Mouse (Mus musculus) activated CD4-positive, CD25-positive, alpha-beta regulatory T cell, adult 4 months (primary cell): Measurements from ENCODE around the gene Spryd7. TPM values are rescaled to one million over a fixed set of nuclear protein-coding genes. Genes with fewer than 3 reads are reported as not detected.
"Not testable (repeated sequence)": the region's sequence is repeated elsewhere in the genome, so short reads cannot be mapped to it uniquely, and the experiment has no call there.

Experiments
- ATAC-seq: one replicate; pipeline ENCODE4 v1.8.0; 2017
- polyA plus RNA-seq, 2 experiments: library from polyadenylated mRNA; unstranded; fragments of 100-300 nt; shearing (Covaris generic); gene quantifications; one replicate each; pipeline ENCODE4 v1.2.1; 2017

The Spryd7 gene
- polyA plus RNA-seq: 1 to 10 TPM; 7.1 to 8.5 TPM

DNA sequence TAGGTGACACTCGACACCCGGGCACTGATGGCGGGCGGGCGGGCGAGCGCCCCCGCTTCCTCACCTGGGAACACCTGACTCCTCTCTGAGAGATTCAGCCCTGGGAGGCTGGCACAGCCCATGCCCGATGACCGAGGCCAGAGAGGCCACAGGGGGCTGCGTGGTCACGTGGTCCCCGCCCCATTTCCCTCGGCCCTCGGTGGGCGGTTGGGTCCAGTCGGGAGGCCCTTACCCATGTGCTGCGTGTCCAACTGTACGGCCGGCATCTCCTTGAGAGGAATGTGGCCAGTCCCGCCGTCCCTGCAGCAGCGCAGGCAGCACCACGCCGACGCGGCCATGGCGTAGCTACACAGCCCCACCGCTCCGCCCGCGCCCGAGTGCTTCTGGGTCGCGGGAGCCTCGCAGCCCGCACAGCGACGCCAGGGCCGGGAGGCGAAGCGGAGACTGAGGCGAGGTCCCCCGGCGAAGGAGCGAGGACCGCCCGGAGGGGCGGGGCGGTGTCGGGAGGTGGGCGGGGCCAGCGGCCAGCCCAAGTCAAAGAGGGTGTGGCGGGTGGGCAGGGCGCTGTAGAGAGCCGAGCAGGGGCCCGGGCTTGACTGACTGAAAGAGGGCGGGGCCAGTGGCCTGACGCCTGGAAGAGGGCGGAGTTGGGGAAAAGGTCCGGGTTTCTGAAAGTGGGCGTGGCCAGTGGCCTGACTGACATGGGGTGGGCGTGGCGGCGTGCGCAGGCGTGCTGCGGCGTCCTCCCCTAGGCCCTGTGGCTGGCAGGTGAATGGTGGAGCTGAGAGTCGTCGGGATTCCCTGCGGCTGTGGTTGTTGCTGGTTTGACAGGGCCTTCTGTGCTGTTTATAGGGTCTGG is at the start of gene Spryd7:
Gene Spryd7 (minus strand): TSS at position 598 of the 859 bp plus-strand sequence.
- peak; percentile 90 for ATAC-seq

- ATAC-seq: not testable (repeated sequence)
These were observed 49.4 kb upstream of the Spryd7 start for GRCm38 (mm10) chr14:61606088-61606487.

DNA sequence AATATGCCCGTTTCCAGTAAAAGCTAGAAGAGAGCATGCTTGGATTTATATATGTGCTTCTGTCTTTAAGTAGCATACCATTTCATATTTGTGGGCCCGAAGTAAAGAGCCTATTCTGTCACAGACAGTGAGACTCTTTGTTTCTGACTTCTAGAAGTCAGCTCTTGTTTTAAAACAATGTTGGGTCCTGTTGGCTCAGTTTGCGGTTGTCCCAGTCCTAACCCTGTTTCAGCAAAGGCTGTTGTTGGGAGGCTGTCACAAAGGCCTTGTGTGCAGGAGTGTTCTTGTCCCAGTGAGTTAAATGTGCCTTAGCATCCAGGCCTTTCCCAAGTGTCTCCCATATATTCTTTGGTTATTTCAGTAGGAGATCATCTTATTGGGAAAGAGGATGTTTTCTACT is 47.4 kb upstream of the Spryd7 start:
- ATAC-seq: no peak

DNA sequence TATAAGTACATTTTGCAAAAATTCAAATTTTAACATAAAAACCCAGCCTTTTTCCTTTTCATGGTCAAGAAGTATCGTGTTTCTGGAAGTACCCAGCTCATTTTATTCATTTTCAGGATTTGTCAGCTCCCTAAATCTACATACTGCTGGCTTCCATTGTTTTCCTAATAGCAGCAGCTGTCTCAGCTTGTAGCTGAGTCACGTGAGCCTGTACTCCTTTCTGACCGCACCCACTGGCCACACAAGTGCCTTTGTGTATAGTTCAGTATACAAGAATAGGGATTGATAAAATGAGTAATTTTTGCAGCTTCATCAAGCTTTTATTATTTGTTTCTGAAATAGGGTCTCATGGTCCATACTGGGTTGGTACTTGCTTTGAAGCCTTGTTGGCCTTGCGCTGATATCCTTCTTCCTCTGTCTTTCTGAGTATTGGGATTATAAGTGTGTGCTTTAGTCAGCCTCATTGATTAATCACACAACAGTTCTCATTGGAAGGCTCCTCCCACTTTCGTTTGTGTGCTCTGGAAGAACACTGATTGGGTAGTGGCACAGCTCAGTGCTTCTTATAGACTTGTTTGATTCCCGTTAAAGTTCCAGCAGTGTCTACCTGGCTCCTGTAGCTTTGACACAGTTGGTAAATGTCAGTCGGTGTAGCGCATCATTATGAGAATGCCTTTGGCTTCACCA is 46.5 kb upstream of the Spryd7 start:
- no peak for ATAC-seq

DNA sequence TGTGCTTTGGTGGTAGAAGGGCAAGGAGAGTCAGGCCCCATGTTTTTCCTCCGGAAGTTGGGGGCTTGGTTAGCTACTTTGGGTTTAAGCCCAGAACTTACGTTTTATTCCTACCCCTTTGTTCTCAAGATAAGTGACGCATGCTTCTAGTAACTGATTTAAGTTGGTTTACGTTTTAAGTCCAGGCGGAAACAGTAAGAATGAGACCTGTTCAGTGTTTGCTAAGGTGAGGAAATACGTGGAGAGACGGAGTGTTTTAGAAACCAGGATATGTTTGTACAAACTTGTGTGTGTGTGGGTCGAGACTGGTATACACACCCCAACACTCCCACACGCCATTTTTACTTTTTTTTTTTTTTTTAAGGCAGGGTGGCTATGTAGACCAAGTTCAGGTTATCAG is 44.7 kb upstream of the Spryd7 start:
- ATAC-seq: no peak

DNA sequence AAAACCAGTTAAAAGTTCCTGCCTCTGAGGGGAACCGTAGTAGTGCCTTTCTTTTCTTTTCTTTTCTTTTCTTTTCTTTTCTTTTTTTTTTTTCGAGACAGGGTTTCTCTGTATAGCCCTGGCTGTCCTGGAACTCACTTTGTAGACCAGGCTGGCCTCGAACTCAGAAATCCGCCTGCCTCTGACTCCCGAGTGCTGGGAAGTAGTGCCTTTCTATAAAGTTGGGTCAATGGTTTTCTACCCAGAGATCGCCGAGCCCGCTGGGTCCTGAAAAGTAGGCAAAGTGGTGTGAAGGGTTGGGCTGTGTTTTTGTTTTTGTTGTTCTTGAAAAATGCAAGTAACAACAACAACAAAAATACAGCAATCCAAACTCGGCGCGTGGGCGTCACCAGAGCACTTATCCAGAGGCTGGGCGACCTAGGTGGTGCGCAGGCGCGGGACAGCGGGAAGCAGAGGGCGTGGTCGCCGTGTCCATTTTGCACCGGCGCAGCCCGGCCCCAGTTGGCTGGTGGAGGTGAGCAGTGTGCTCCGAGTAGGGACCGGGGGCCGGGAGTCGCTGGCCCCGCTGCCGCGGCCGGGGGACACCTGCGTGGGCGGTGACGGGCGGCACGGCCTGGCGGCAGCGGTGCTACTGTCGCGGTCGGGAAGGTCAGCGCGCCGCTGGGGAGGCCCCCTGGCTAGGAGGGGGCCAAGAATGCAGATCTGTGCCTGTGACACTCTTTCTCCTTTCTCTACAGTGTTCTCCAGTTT is 42.5 kb upstream of the Spryd7 start:
- peak; percentile 93 for ATAC-seq

GRCm38 (mm10) chr14:61597968-61598367 is 41.3 kb upstream of the Spryd7 start, which contains the start of gene Trim13:
Gene Trim13, plus strand, starts transcription at chr14:61598247.
- no peak for ATAC-seq

DNA sequence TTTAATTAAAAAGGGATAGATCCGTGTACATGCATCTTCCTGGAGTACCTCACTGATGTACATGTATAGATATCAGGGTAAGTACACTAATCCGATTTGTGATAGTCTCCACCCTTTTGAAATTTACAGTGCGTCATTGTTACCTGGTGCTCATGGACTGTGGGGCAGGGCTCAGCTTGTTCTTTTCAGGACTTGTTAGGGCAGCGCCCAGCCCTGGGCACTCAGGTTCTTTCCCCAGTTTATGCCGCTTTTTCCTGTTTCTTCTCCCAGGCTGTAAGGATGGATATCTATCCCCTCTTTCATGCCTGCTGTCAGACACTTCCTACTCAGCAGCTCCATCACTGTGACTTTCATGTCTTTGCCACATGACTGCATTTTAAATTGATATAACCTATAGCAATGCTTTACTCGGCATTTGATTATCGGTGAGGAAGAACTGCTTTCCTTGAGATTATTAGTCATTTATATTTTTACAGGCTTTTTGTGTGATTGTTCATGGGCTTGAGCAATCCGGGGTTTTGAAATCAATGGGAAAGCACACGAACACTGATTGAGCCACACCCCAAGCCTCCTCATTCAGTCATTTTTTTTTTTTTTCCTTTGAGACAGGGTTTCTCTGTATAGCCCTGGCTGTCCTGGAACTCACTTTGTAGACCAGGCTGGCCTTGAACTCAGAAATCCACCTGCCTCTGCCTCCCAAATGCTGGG is 40.2 kb upstream of the Spryd7 start:
- no peak for ATAC-seq

DNA sequence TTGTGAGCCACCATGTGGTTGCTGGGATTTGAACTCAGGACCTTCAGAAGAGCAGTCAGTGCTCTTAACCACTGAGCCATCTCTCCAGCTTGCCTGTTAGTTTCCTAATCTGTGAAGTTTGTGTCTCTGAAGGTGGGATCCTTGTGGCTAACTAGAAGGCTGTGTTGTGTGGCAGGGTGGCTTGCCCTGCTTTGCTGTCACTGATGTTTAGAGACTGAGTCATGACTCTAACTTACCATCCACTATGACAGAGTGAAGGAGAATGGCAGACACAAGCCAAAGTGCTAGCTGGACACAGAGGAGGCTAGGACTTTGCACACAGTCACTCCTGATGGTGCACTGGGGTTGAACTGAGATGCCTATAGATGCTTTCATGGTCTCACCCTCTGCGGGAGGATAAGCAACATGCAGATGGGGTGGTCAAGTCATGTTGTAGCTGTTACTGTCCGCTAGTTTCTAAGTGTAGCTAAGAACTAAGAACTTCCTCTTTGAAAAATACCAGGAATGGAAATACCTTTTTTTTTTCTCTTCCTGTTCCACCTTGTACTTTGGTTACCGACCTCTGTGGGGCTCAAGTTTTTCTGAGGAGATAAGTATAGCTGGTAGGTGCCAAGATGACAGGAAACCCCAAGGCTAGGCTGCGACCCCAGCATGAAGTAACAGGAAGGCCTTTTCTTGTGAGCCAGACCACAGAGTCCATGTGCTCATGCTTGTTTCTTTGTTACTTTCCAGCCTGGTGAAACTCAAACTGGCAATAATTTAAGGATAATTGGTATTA is 32.8 kb upstream of the Spryd7 start:
- ATAC-seq: no peak

- ATAC-seq: no peak
These were observed 19.3 kb upstream of the Spryd7 start for GRCm38 (mm10) chr14:61575941-61576340.

DNA sequence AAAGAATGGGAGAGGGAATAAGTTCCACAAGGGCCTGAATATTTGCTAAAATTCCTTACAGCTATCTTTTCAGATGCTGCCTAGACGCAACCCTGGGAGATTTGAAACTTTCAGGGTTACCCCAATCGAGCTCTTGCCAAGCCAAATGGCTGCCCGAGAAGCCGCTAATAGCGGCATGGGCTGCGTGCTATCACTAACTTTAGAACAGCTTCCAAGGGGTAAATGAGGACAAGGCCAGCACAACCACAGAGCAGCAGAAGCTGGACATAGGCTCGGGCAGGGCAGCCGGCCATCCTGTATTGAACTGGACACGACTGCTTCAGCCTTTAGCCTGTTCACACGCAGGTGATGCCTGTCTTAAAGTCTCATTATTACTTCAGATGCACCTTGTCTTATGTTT is 18.4 kb upstream of the Spryd7 start:
- no peak for ATAC-seq

- no peak for ATAC-seq
These were observed 15.4 kb upstream of the Spryd7 start for GRCm38 (mm10) chr14:61572131-61572530.

DNA sequence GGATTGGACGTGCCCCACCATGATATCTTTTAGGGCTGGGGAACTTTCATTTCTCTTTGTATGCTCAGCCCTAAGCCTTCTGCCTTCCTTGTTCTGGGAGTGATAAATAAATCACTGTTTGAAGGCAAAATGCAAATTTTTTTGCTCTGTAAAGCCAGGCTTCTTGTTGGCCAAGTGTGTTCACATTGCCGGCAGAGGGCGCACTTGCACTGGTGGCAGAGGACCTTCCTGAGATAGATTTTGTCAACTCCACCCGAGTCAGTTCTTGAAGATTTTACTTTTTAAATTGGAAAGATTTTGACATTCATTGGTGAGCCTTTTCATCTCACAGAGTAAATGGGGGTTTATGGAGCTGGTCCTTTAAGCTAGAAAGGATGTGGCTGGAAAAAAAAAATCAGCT is 14.7 kb upstream of the Spryd7 start:
- no peak for ATAC-seq

- no peak for ATAC-seq
These were observed 12.7 kb upstream of the Spryd7 start for GRCm38 (mm10) chr14:61569344-61569743.

- ATAC-seq: not testable (repeated sequence)
These were observed 9.5 kb upstream of the Spryd7 start for GRCm38 (mm10) chr14:61566211-61566610.

DNA sequence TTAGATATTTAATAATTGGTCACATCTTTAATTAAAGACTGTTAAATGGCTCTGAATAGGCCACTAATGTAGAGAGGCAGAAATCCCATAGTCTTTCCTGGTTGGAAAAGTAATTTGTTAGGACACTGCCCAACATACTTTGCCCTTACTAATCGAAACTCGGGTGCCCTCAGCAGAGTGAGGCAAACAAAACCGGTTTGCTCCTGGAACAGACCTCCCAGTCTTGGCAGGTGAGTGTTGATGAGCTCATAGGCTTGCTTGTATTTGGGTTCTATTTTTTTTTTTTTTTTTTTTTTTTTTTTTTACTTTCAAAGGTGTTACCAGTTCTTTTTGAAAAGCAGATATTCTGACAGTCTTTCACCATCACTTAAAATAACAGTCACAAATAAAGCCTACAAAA is 3.2 kb upstream of the Spryd7 start:
- no peak for ATAC-seq

DNA sequence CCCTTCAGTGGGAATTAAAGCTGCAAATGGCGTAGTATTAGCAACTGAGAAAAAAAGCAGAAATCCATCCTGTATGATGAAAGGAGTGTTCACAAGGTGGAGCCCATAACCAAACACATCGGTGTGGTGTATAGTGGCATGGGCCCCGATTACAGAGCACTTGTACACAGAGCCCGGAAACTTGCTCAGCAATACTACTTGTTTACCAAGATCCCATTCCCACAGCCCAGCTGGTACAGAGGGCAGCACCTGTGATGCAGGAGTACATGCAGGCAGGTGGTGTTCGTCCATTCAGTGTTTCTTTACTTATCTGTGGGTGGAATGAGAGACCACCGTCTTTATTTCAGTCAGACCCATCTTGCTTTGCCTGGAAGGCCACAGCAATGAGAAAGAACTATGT is 2.2 kb upstream of the Spryd7 start:
- ATAC-seq: no peak

DNA sequence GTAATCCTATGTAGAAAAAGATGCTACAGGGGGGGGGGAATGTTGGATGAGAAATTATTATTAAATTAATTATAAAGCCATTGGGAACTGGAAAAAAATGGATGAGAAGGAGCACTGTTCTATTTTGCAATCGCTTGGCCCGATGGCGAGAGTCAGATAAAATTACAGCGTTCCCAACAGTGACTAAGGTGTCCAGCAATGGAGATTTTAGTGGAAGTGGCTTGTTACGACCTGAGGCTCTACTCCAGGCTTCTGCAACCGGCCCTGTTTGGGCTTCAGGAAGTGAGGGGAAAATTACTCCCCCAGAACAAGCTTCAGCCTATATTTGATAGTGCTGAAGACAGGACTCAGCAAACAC is 776 bp downstream of the Spryd7 start:
- ATAC-seq: no peak

- ATAC-seq: no peak
These were observed 8.1 kb downstream of the Spryd7 start for GRCm38 (mm10) chr14:61548614-61549013.

DNA sequence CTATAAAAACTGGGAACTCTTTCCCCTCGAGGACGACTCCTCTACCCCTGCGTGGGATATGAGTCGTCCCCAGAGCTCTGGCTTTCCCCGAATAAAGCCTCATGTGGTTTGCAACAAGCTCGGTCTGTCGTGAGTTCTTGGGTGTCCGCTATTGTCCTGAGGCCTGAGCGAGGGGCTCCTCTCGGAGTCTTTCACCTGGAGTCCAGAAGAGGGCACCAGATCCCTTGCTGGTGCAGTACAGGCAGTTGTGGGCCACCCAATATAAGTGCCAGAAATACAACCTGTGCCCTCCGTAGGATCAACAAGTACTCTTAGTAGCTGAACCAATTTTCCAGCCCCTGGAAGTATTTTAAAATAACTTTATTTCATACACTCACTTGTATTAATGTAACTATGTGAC is 18.9 kb downstream of the Spryd7 start:
- ATAC-seq: not testable (repeated sequence)

DNA sequence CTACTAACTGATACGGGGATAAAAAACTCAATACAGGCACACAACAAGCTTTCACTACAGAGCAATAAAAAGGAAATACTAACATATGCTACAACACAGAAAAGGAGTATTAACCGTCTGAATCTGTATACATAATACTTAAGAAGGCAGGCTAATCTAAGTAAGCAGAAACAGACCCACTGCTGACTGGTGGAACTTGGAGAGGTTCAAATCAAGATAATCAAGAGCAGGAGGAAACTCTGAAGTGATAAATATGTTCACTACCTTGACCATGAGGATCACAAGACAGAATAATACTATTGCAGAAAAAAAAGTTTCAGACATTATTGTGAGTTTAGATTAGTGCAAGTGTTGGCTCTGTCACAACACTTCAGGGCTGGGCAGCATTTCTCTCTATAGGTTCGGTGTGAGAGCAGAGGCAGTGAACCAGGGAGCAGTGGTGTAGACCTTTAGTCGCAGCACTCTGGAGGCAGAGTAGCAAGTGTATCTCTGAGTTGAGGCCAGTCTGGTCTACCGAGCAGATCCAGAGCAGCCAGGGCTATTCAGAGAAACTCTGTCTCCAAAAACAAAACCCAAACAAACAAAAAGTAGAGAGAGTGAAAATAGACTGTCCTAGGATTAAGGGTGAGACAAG is 19.9 kb downstream of the Spryd7 start:
- ATAC-seq: no peak
